Mouse (Mus musculus) thymus, postnatal 0 days (tissue): ENCODE measurements around the gene Smad6. TPM values are rescaled to one million over a fixed set of nuclear protein-coding genes. Genes with fewer than 3 reads are reported as not detected.
A peak's percentile ranks its signal among the peaks of the same experiment; 100 is the strongest.

Experiments
- DNase-seq: peaks from one replicate; pipeline ENCODE4 v3.0.0-alpha.2; 2015; ENCODE audit warnings: low spot score
- polyA plus RNA-seq: library from polyadenylated mRNA; unstranded; fragments of >200 nt; fragmentation: Nextera tagmentation; extraction: Ambion mirVana; gene quantifications from 2 replicates; pipeline ENCODE4 v1.2.1, GENCODE M21; 2015

Smad6 gene
- polyA plus RNA-seq = 0.96 and 1.4 TPM in 2 replicates

- peak; percentile 87 for DNase-seq
Observed at GRCm38 (mm10) chr9:64021853-64022561, at the start of gene Smad6. Gene Smad6, minus strand, starts transcription at chr9:64022059.

- no peak for DNase-seq
Observed at GRCm38 (mm10) chr9:64070674-64071073, 48.8 kb upstream of the Smad6 start.

- no peak for DNase-seq
Observed at GRCm38 (mm10) chr9:64069131-64069530, 47.3 kb upstream of the Smad6 start.

DNA sequence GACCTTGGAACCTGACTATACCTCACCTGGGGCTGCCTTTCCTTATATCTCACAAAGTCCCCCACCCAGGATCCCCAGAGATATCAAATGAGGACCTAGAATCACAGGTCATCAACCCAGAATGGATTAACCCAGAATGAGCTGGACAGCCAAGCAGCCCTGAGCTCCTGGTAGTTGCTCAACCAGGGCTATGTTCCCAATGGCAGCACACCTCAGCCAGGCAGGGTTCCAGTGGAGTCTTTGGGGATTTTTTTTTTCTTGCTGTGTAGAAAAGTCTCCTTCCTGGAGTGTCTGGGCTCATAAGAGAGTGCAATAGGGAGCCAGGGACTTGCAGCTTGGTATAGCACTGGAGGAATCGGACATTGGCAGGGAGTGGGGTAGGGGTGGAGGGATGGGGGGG lies 46.7 kb upstream of the Smad6 start:
- DNase-seq = no peak

GRCm38 (mm10) chr9:64067787-64068186 lies 45.9 kb upstream of the Smad6 start:
- no peak for DNase-seq

DNA sequence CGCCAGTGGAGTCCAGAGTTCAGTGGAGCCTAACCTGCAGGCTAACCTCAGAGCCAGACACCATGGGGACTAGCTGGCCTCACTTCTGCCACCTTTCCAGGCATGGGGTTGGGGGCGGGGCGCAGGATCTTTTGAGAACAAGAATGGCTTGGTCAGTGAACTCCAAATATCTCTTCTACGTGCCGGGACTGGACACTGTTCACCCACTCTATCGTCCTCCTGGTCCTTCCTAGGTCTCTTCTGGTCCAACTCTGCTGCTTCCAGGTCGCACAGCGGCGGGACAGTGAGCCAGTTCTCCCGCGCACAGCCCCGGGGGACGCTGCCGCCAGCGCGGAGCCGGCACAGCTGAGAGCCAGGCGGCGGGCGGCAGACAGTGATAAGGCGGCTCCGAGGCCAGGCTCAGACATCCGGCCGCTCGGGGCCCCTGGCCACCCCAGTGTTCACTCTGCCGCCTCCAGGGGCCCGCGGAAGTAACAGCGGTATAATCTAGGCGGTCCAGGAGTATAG lies 38.2 kb upstream of the Smad6 start:
- DNase-seq = peak; percentile 19

- DNase-seq = no peak
Observed at GRCm38 (mm10) chr9:64057903-64058650, 36.2 kb upstream of the Smad6 start.

- DNase-seq = no peak
Observed at GRCm38 (mm10) chr9:64055162-64055561, 33.3 kb upstream of the Smad6 start.

- DNase-seq = no peak
Observed at GRCm38 (mm10) chr9:64053786-64054185, 31.9 kb upstream of the Smad6 start.

- DNase-seq = no peak
Observed at GRCm38 (mm10) chr9:64051241-64051640, 29.4 kb upstream of the Smad6 start.

GRCm38 (mm10) chr9:64050513-64051065 lies 28.7 kb upstream of the Smad6 start:
- no peak for DNase-seq

- peak; percentile 81 for DNase-seq
Observed at GRCm38 (mm10) chr9:64049471-64050380, 27.9 kb upstream of the Smad6 start.

GRCm38 (mm10) chr9:64045117-64045890 lies 23.4 kb upstream of the Smad6 start:
- no peak for DNase-seq

DNA sequence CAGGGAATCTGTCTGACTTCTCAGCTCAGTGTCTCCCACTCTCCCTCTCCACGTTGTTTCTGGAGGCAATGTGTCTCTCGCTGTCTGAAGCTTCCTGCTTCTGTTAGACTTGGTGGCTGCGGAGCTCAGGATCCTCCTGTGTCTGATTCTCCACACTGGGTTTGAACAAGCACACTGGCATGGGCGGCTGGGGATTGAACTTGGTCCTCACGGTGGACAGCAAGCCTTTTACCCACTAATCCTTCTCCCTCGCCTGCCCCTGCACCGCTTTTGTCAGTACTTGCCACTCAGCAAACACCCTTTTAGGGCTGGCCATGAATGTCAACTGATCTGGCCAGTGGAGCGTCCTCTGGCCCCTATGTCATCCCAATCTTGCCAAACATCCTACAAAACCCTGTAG lies 22.5 kb upstream of the Smad6 start:
- DNase-seq = no peak

GRCm38 (mm10) chr9:64042911-64043310 lies 21.1 kb upstream of the Smad6 start:
- DNase-seq = no peak

- DNase-seq = no peak
Observed at GRCm38 (mm10) chr9:64042216-64042615, 20.4 kb upstream of the Smad6 start.

GRCm38 (mm10) chr9:64029908-64030631 lies 8.2 kb upstream of the Smad6 start:
- DNase-seq = peak; percentile 53

- DNase-seq = peak; percentile 60
Observed at GRCm38 (mm10) chr9:64025565-64025964, 3.7 kb upstream of the Smad6 start.

GRCm38 (mm10) chr9:64024976-64025375 lies 3.1 kb upstream of the Smad6 start:
- no peak for DNase-seq
